Mouse (Mus musculus) cerebellum, adult 18-20 months (tissue): ENCODE results near the gene Gpr1.

Experiments
- DNase-seq, 2 experiments: peaks; one replicate each; pipeline ENCODE4 v3.0.0; 2021

Gene Gpr1

DNA sequence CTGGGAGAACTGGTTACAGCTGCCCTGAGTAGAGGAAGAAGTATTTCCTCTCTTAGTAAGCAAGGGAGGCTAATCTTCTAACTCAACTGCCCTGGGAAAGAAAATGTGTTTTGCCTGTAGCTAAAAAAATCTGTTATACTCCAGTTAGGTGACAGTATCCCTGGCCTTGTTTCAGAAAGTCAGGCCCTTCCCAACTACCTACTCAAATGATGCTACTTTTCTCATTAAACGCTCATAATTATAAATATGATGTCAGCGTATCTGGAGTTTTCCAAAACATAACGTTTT lies at the start of gene Gpr1:
TSS of gene Gpr1 (minus strand) at position 273 of the 288 bp plus-strand sequence.
- DNase-seq = no peak

DNA sequence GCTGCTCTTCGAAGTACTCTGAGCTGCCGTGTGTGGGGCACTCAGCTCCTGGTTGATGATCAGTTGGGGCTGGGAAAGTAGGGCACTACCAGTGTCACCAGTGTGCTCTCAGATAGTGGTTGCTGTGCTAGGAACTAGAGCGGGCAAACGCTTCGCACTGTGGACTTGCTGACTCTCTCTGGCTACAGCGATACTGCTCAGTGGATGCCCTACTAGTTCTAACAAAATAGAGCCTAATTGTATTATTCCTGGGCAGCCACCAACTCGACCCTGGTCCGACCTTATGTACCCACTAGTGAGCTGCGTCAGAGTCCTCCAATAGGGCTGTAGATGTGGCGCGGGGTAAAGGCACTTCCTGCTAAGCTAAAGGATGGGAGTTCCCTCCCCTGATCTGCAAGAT lies 49.3 kb upstream of the Gpr1 start:
- no peak for DNase-seq

DNA sequence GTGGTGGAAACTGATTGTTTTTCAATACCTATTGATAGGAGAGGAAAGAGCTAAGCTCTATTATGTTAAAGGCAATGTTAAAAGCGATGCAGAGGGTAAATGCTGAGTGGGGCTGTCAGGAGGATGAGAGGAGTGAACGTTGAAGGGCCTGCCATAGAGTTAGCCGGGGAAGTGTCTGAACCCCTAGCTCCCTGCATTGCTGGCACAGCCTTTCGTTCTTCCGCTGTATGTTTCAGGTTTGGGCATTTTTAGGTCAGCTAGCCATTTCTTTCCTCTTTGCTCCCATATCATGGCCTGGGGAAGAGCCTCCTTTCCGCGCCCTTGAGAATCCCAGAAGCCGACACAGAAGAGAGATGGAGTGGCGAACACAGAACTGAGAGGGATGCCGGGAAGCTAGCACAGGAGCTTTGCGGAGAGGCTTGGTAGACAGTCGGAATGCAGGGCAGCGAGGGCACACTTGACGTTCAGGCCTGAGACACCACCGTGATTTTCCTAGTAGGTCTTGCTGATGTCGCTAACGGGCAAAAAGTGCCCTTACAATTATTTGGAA lies 46.8 kb upstream of the Gpr1 start:
- no peak for DNase-seq

DNA sequence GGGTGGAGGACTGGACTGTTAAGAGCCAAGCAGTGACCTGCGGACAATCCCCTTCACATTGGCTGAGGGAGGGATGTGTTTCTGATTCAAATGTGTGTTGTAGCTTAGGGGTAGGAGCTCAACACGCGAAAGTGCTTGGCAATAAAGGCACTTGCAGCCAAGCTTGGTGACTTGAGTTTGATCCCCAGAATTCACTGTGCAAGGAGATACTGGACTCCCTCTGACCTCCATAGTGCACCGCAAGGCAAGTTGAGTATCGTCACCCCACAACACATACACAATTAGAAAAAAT lies 46.3 kb upstream of the Gpr1 start:
- no peak for DNase-seq

DNA sequence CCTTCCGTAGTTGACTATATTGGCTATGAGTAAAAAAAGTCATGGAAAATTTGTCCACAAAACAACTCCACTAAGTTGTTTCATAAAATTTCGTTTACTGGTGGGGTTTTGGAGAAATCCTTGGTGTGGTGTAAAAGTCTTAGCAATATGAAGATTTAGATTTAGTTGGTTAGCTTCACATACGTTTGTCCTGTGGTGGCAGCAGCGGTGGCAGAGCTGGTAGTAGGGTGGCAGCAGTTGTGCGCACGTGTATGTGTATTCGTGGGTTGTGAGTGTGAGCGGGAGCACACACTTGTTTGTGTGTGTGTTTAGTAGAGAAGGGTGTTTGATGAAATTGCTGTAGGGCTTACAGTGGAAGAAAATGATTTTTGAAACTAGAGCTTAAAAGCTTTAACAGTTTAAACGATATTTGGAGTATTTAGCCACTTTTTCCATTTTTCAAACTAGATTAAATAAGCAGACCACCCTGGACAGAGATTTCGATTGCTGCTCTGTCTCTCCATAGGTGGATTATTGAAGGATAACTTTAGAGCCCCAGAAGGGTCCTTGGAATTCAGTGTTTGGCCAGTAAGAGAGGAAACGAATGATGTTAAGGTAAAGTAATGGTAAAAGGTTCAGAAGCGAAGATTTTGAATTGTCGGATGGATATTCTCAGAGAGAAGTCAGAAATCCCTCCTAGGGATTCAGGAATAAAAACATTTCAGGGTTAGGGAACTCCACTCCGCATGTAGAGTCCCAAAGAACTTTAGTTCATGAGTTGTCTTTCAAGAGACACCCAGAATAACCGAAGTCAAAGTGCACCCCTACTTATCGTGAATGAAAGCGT lies 45.8 kb upstream of the Gpr1 start:
- no peak for DNase-seq

DNA sequence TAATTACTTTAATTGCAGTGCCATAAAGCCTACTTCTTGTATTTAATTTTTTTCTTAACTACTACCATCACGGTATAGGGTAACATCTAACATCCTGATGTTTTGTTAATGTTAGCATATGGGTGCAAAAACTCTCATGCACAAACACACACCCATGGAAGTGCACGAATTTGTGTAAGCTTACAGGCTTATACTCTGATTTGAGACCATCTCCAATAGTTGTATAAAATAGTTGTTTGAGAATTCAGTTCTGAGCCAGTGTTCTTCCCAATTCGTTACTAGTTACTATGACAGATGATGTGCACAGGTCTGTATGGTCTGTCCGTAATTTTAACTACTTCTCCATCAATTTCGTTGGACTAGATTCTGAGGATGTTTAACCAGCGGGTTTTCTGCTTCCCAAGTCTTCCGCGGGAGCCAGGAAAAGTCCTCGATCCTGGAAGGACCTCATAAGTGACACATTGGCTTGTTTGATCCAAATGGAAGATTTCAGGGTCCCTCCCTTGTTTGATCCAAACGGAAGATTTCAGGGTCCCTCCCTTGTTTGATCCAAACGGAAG lies 45.0 kb upstream of the Gpr1 start:
- DNase-seq = no peak

DNA sequence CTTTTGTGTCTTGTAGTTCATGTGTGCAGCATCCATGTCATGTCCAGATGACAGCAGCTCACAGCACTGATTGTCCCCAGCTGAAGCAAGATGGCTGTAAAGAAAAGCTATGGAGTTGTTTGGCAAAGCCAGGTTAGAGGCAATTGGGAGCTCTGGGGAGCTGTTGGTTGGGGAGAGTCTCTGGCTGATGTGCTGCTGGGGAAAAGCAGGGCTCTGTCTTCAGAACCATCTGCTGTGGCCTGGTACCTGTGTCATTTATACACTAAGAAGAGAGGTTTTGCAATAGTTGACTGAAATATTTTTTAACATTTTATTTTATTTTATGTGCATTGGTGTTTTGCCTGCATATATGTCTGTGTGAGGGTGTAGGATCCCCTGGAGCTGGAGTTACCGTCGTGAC lies 44.2 kb upstream of the Gpr1 start:
- no peak for DNase-seq

DNA sequence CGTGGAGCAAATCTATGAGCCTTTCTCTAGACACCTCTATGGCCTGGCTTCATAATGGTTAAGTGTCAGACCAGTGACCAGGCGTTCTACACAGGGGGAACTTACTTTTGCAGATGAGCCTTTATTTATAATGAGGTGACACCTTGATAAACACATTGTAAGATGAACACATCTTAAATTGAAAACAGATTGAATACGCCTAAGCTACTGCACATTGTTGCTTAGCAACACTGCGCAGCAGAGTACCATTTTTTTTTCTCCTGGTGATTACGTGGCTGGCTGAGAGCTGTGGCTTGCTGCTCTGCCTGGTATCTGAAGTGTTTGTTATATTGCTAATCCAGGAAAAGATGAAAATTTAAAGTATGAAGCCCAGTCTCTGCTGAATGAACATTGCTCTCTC lies 41.7 kb upstream of the Gpr1 start:
- DNase-seq = no peak

DNA sequence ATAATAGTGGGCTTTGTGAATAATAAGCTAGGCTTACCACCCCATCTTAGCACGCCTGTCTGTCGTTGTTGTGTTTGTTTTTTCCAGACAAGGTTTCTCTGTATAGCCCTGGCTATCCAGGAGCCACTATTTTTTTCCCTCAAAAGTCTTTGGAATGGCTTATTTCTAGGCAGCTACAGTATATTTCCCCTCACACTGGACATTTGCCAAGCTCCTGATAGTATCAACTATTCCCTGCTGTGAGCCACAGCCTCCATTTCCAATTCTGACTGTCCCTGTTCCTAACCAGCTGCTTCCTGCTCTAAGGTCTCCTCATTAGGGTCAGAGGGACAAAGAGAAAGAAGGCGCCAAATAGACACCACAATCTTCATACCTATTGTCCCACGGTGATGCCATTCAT lies 40.8 kb upstream of the Gpr1 start:
- no peak for DNase-seq

DNA sequence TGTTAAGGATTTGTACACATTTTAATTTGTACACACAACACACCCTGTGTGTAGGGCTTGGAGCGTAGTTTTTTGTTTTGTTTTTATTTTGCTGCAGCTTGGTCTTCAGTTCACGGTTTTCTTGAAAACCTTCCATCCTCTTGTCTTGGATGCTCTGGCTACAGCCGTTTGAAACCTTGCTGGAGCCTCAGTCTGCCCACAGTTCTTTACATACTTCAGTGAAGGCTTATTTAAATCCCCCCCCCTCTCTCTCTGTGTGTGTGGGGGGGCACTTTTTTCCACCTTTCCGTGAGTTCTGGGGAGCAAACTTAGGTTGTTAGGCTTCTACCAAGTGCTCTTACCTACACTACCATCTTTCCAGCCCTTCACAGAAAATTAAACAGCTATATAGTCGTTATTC lies 38.9 kb upstream of the Gpr1 start:
- DNase-seq = no peak

DNA sequence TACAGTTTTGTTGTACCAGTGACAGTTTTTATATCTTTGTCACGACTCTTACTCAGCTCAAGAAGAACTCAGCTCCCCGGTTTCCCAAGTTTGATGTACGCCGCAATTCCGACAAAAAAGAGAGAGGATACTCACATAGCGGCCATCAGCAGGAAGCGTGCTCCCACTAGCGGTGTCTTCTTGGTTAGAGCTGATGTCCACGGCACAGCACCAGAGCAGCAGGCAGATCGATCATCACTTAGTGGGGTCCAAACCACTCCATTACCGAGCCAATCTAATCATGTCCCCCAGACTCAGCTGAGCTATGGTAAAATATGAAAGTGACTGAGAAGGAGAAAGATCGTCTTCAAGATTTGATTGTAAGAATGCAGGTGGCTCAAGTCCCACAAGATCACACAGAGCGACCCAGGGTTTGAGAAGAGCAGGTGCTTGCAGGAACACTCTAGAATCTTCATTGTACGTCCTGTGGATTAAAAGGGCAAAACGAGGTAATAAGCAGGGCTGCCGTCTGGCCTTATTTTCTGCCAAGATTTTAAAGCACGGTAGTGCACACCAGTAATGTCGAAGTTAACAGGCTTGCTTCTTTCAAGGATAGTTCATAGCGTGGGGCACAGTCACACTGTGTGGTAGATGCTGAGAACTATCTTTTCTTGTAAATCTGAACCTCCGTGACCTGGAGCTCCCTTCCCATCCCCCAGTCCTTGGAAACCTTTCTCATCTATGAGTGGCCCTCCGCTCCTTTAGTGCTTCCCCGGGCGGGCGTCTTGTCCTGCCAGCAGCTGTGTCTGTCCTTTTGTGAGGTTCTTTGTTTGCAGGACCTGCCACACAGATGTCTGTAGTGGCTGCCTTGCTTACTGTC lies 38.2 kb upstream of the Gpr1 start:
- DNase-seq = no peak

DNA sequence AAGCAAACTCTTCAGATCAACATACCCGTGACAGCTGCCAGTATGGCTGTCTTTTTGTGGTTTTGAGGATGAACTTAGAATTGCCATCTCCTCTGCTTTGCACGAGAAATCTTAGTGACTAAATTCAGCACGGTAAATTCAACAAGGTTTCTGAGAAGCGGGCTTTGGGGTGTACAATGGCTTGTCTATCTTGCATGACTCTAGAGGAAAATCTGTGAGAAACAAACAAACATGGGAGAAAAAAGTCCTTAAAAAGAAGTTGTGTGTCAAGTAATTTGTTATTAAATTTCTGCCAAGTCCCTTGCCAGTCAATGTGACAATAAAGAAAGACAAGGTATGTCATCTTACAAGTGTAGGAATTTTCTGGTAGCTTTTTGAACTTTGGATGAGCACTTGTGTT lies 34.9 kb upstream of the Gpr1 start:
- DNase-seq = no peak

DNA sequence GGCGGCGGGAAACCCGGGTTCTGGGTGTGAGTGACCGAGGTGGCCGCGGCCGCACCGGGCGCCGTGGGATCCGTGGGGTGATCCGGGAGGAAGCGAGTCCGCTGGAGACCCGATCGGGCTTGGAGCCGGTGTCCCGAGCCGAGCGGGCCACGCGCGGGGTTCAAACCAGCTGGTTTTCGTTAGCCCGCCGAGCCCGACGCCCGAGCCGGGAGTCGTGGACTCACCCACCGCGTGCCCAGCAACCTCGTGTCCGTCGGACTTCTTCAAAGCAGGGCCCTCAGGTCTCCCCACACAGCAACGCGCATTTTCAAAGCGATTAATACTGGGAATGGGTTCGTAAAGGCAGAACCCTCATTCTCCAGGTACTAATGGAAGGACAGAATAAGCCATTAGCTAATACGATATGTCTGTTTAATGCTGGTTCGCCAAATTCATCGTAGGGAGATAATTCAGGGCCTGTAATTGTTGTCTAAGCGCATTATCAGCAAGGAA lies 34.1 kb upstream of the Gpr1 start:
- no peak for DNase-seq

DNA sequence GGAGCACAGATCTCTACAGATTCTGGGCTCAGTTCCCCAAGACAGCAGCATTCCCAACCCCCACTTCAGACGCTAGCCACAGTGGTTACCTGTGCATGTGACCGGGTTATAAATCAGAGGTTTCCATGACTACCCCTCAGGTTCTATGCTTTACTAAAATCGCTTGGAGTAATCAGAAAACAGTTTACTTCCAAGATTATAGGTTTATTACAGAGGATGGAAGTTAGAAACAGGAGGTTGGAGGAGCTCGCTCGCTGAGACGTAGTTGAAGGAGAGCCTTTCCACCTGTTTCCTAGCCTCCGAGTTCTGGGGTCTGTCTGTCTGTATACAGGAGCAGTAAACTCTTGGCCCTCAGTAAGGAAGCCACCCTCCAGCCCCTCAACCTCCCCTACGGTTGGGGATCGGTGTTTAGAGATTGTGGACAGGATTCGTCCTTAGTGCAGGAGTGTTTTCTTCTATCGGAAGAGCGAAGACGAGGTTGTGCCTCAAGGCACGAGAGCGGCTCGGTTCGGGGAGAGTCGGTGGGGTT lies 33.6 kb upstream of the Gpr1 start:
- DNase-seq = no peak

DNA sequence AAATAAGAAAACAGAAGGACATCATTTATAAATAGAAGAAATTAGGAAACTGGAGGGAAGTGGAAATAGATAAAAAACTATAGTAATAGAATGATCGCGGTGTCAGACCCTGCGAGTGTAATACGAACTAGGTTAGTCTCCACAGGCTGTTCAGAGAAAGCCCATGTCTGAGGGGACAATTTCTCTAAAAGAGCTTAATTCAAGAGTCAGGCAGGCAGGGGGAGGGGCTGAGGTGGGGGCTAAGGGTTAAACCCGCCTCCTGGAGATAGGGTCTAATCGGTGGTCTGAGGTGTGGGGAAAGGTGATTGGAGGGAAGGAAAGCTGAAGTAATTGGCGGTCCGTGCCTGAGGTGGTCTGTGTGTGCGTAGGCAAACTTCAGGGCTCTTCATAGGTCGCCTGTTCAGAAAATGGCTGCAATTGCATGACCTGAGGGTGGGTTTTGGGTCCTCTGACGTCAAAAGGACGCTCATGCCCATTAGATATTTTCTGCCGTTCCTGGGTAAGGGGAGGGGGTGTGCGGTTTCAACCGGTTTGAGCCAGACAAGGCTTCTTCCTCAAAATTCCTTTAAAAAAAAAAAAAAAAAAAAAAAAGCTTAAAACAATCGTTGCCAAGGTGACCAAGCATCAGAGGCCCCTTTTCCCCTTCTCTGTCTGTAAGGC lies 32.6 kb upstream of the Gpr1 start:
- DNase-seq = no peak

DNA sequence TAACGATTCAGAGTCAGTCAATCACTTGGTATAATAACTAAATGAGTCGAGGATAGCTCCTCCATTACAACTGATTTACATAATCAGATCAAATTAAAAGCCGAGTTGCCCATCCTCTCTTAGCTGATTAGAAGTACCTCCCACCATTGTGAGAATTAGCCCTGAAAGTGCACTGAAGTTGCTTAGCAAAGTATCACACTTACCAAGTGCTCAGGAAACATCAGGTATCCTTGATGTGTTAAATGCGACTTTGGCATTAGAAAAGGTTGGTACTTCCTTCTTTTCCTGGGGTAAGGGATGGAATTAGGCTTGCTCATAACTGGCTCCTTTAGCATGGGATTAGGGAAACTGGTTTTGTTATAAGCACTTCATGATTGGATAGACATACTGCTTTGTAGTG lies 29.5 kb upstream of the Gpr1 start:
- no peak for DNase-seq

DNA sequence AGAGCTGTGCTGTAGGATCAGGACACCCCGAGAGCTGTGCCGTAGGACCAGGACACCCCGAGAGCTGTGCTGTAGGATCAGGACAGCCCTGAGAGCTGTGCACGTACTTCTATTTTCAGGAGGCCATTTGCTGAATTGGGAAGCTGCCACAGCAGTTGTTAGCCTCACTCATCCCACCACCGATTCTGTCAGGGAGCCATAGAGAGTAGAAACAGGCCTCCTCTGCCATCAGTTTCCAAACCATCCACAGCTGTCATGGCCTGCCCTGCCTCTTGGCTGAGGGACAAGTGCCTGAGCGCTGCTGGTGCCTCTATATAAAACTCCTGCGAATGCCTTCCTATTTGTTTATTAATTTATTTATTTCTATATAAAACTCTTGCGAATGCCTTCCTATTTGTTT lies 25.4 kb upstream of the Gpr1 start:
- no peak for DNase-seq

DNA sequence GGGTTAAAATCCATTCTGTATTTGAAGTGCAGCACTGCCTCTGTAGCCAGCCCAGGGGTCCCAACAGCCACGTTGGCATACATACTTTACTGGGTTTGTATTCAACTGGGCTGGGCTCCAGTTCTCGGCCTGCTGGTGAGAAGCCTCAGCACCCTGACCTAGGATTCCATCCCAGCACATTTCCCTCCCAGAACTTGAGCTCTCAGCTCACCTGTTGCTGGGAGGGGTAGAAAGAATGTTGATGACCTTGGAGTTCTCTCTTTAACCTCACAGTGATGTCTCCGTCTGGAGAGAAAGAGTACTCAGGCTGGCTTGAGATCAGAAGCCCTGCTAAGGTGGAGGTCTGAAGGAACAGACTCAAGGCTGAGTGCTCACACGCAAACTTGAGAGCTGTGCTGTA lies 25.0 kb upstream of the Gpr1 start:
- DNase-seq = no peak

DNA sequence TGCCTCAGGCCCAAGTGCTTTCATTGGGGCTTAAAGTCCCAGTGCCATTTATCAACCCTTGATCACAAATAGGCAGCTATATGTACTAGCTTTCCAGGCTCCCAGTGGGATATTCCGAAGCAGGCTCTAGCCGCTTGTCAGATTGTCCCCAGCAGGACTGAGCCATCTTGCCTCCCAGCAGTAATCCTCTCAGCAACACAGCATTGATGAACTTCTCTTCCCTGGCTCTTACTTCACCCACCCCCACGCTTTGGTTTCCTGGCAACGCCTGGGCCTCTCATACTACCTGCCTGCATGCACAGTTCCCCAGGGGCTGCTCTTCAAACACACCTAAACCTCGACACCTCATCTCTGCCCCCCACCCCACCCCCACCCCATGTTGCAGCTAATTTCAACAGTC lies 23.0 kb upstream of the Gpr1 start:
- no peak for DNase-seq

DNA sequence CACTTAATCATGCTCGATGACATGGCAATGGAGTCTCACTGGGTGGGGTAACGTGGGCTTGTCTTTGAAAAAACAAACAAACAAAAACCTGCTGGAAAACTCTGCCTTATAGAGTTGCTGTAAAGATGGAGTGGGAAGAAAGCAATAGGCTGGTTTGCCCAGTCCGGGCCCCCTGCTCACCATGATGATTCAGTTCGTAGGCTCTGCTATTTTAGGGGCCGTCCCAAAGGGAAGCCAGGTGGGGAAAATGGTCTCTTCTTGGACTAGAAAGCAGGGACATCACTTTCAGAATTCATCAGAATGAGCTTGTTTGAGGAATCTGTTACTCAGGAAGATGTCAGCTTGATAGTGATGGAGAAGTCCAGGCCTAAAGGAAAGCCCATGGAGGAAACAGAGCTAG lies 12.9 kb upstream of the Gpr1 start:
- DNase-seq = no peak

DNA sequence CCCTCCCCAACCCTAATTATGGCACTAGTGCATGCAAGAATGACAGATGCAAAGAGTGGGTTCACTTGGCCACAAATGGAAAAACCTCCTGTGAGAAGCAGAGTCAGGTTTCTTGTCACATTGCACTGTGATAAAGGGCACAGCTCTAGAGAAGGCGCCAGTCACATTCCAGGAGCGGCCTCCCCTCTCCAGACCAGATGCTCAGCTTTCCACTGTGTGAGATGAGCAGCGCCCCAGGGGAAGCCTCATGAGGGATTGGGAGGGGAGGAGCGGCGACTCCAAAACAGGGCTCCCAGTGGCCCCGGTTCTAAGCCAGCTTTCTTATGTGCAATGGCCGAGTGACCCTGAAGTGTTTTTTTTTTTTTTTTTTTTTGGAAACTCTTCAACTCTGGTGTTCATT lies 11.5 kb upstream of the Gpr1 start:
- no peak for DNase-seq

DNA sequence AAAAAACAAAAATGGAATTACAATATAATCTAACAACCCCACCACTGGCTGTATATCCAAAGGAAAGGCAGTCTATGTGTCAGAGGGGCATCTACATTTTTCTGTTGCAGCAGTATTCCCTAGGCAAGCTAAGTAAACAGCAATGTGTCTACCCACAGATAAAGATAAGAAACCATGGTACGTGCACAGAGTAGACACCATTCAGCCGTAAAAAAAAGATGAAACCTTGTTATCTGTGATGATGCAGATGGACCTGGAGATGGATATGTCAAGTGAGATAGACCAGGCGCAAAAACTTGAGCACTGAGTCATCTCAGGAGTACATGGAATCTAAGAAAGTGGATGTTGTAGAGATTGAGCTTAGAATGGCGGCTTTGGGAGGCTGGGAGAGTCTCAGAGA lies 10.7 kb upstream of the Gpr1 start:
- no peak for DNase-seq

DNA sequence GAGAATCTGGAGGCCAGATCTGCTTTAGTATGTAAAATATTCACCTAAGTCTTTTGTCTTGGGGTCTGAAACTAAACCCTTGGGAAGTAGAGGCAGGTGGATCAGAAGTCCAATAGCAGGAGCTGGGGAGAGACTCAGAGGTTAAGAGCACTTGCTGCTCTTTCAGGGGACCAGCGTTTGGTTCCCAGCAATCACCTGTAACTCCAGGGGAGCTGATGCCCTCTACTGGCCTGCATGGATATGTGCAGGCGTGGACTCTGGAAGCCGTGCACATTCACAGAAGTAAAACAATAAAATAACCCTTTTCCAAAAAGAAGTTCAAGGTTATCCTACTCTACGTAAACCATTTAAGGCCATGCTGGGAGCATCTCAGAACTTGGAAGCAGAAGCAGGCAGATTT lies 4.9 kb upstream of the Gpr1 start:
- no peak for DNase-seq
